Mouse (Mus musculus) testis, postnatal 14 days (tissue): Measurements from ENCODE around the gene Ano8.

Experiments used
- DNase-seq: peaks from one replicate; pipeline ENCODE4 v3.0.0; 2021; ENCODE audit warnings: low spot score

Ano8 gene

GRCm38 (mm10) chr8:71470913-71471255, 14.9 kb downstream of the Ano8 start:
- no peak for DNase-seq

DNA sequence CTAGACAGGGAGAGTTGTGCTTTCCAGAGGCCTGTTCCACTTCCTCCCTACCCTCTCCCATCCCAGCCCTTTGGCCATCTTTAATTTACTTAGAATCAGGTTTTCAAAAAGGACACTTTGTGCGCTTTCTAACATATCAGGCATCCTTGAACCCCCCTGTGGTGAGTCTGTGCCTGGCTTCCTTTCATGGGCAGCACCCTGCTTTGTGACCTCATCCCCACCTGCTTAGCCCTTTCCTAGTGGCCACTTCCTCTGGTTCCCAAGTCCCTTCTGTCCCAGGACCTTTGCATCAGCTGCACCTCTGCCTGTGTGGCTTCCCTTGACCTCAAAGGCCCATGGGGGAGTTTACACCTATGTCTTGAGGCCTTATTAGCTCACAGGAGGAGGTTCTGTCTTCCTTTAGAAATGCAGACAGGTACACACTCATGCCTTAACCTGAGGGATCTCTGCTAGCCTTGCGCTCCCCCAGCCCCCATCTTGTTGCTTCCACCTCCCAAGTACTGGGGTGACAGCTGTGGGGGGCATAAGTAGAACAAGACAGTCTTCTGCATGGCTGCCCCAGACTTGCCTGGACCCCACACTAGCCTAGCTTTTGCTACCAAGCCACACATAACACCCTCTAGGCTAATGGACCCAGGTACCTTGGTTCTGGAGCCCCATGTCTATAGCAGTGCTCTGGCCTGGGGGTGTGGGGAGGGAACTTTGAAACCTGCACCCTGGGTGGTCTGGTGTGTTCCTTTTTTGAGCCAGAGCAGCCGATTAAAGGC, 15.4 kb downstream of the Ano8 start:
- no peak for DNase-seq

DNA sequence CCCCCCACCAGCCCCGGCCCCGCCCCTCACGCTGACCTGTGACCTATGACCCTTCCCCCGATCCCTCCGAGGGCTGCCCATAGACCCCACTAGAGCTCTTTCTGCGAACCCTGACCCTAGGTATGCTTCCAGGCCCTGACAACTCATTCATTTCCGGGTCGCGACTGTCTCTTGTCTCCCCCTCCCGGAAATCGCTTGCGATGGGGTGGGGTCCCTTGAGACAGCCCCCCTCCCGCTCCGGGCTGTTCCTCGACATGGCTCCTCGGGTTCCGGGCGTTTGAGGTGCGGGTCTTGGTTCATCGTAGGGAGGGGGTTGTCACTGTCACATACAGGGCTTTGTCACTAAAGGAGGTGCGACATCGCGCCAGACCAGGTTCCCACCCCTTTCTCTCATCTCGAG, 16.4 kb downstream of the Ano8 start:
- DNase-seq: peak; percentile 83

DNA sequence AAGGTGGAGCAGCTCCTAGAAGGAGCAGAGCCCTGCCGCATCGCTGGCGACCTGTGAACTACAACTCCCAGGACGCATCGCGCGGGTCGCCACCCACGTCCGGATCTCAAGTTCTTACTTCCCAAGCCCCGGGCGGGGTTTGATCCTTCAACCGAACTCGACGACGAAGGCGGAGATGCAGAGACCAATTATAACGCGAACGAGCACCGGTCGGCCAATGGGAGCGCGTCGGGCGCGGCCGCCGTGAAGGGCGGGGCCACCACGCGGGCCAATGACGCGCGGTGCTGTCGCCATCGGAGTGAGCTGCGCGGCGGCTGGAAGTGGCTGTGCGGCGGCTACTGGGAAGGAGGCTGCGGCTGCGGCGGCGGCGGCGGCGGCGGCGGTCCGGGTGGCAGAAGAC, 16.8 kb downstream of the Ano8 start, which contains the start of gene Dda1:
Gene Dda1 (plus strand): TSS at position 284 of the 400 bp plus-strand sequence.
- peak; percentile 98 for DNase-seq

- no peak for DNase-seq
Measured at GRCm38 (mm10) chr8:71468001-71468400, 17.8 kb downstream of the Ano8 start.

DNA sequence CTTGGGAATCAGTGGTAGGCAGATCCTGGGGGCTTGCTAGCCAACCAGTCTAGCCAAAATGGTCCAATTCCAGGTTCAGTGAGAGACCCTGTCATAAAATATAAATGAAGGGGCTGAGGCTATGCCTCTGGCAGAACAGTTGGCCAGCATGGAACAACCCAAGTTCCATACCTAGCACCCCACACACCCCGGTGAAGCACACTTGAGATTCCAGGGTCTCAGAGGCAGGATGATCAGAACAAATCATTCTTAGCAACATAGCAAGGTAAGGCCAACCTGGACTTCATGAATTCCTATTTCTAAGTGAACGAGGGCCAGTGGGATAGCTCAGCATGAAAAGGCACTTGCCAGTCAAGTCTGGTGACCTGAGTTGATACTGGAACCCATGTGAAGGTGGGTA, 18.6 kb downstream of the Ano8 start:
- no peak for DNase-seq

GRCm38 (mm10) chr8:71466198-71466597, 19.6 kb downstream of the Ano8 start:
- DNase-seq: no peak

- no peak for DNase-seq
Measured at GRCm38 (mm10) chr8:71465733-71466132, 20.0 kb downstream of the Ano8 start.

DNA sequence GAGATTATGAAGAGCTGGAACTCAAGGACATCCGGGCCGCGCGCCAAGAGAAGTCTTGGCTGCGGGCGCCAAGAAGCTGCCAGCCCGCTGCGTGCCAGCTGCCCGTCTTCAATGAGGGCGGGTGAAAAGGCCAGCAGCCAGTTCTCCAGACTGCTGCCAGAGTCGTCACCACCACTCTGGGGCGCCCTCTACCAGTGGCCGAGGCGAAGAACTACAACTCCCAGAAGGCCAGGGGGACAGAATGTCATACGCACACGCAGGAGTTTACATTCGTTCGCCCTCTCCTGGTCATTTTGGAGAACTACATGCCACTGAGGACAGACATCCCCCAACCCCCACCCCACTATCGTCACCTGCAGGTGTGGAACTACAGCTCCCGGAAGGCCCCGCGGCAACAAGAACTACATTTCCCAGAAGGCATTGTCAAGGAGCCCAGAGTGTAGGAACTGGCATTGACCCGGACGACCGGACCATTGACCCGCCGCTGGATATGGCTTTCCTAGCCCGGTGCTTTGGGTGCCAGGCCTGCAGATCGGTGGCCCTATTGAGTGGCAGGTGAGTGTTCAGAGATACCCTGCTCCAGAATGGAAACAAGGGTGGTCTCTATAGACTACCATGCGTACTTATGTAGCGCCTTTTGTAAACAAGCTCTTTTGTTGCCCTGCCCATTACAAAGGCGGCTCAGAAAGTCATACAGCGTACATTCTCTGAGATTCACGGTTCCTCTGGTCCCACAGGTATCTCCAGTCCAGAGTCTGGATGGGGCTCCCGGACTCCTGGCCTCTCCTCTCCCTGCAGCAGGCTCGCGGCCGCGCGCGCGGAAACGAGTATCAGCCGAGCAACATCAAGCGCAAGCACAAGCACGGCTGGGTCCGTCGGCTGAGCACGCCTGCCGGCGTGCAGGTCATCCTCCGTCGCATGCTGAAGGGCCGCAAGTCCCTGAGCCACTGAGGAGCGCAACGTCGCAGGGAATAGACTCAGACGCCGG, 21.0 kb downstream of the Ano8 start, which contains the start of gene Mrpl34:
Gene Mrpl34 (plus strand): TSS at position 447 of the 988 bp plus-strand sequence.
- peak; percentile 95 for DNase-seq

GRCm38 (mm10) chr8:71463188-71464033, 22.4 kb downstream of the Ano8 start, which contains the start of gene Abhd8:
Gene Abhd8, minus strand, starts transcription at chr8:71463655.
- DNase-seq: peak; percentile 94

- DNase-seq: no peak
Measured at GRCm38 (mm10) chr8:71462786-71463185, 23.0 kb downstream of the Ano8 start.

GRCm38 (mm10) chr8:71462191-71462590, 23.6 kb downstream of the Ano8 start:
- DNase-seq: no peak

- DNase-seq: no peak
Measured at GRCm38 (mm10) chr8:71461152-71461840, 24.5 kb downstream of the Ano8 start.

- DNase-seq: no peak
Measured at GRCm38 (mm10) chr8:71460716-71461115, 25.0 kb downstream of the Ano8 start.

DNA sequence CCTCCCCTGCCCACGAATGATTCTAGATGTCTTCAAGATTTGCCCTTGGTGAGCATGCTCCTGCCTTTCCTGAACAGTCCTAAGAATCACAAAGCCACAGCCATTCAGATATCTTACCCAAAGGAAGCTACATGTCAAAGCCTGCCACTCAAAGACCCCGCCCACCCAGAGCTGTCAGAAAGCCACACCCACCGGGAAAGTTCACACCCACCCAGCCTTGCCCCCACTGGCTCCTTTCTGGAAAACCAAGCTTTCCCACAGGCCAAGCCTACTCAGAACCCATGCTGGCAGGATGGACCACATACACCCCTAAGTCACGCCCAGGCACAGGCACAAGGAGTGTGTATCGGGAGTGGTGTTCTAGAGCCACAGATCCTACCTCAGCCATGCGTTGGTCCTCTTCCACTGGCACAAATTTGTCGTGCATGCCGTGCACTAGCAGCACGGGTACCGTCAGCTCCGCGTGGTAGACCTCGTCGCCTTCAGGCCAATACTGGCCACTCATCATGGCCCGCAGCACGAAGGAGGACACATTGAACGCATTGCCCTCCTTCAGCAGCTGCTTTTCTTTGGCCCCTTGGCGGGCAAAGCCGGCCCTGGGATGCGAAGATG, 28.0 kb downstream of the Ano8 start:
- no peak for DNase-seq

DNA sequence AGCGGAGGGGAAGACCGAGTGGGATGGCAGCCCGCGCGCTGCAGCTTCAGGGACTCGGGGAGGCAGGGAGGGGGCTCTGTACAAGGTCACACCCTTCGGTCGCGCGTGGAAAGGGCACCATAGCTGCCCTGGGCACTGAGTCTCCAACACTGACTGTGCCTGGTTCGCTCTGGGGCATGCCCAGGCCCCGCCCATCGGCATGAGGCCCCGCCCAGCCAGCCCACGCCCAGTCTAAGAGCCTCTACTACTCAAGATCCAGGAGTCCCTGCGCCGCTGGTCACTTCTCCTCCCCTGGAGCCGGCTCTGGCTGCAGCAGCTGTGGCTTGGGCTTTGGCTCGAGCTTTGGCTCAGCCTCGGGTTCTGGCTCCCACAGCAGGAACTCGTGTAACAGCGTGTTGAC, 28.9 kb downstream of the Ano8 start:
- DNase-seq: no peak

GRCm38 (mm10) chr8:71454668-71455067, 31.1 kb downstream of the Ano8 start:
- no peak for DNase-seq

GRCm38 (mm10) chr8:71452669-71453068, 33.1 kb downstream of the Ano8 start:
- DNase-seq: no peak

DNA sequence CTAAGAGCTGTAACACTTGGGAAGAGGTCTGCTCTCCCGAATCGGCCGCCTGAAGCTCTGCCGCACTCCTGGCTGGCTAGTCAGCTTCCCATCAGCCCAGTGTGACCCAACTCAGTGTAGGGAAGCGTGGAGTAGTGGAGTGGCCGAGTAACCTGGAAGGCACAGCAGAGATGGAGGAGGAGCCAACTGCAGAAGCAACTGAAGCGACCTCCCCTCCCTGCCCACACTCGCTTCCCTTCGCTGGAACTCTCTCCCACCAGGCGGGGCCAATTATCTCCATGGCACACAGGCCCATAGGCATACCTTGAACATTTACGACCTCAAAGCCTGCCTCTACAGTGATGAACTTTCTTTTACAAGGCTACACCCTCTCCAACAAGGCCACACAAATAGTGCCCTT, 34.0 kb downstream of the Ano8 start:
- DNase-seq: no peak

DNA sequence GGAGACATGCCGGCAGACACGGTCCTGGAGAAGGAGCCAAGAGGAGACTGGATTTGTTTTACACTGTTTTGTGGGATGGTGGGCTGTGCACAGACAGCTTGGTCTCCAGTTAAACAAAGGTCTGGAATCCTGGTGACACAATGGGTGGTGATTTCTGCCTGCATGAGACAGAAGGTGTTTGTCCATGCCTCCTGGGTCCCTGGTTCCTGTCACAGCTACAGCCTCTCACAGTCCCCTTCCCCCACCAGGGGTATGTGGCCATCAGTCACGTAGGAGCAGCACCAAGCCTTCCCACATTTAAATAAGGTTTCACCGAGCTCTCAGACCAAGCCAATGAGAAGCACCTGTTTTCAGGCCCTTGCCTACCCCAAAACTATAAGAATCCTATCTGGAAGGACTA, 34.4 kb downstream of the Ano8 start:
- DNase-seq: no peak

- no peak for DNase-seq
Measured at GRCm38 (mm10) chr8:71445096-71445495, 40.7 kb downstream of the Ano8 start.
